Mouse (Mus musculus) myocyte (in vitro differentiated cells): ENCODE results near the gene Wnt10a. TPM values are rescaled to one million over a fixed set of nuclear protein-coding genes. Genes with fewer than 3 reads are reported as not detected.

Source experiments
- H3K27me3 ChIP-seq: one replicate; pipeline ENCODE4 v1.6.1; 2011; ENCODE audit not compliant: control insufficient read depth, insufficient read depth, insufficient read length
- H3K36me3 ChIP-seq: one replicate; pipeline ENCODE4 v1.6.1; 2011; ENCODE audit not compliant: control insufficient read depth, insufficient read depth
- H3K4me2 ChIP-seq: one replicate; pipeline ENCODE4 v1.6.1; 2011; ENCODE audit warnings: low read depth, control low read depth
- H3K4me3 ChIP-seq: one replicate; pipeline ENCODE4 v1.5.1; 2011; ENCODE audit warnings: mild to moderate bottlenecking, control low read depth, moderate library complexity
- H3K79me2 ChIP-seq: one replicate; pipeline ENCODE4 v1.6.1; 2011; ENCODE audit not compliant: control insufficient read depth, insufficient read depth
- H3ac ChIP-seq: one replicate; pipeline ENCODE4 v1.6.1; 2011; ENCODE audit not compliant: control insufficient read depth, insufficient read length
- CEBPB ChIP-seq: IDR thresholded peaks from 2 replicates; pipeline ENCODE4 v1.6.1; 2011; ENCODE audit warnings: mild to moderate bottlenecking, moderate library complexity; ENCODE audit not compliant: poor library complexity, insufficient read depth, severe bottlenecking
- E2F4 ChIP-seq: IDR thresholded peaks from one replicate; pipeline ENCODE4 v1.6.1; 2011; ENCODE audit warnings: mild to moderate bottlenecking, control low read depth, moderate library complexity; ENCODE audit not compliant: insufficient read depth
- MAX ChIP-seq: IDR thresholded peaks from one replicate; pipeline ENCODE4 v1.6.1; 2011; ENCODE audit warnings: low read depth, mild to moderate bottlenecking, control low read depth
- MYOD1 ChIP-seq, 3 experiments: IDR thresholded peaks; one replicate each; pipeline ENCODE4 v1.6.1; 2011; ENCODE audit warnings: control low read depth in 2 of 3, low read depth in 2 of 3, mild to moderate bottlenecking in 2 of 3, moderate library complexity in 1 of 3; ENCODE audit not compliant: insufficient read length in 2 of 3, control insufficient read depth in 1 of 3
- MYOG ChIP-seq, 3 experiments: IDR thresholded peaks; one replicate each; pipeline ENCODE4 v1.6.1; 2011; ENCODE audit warnings: control low read depth in 2 of 3, low read depth in 2 of 3, mild to moderate bottlenecking in 2 of 3; ENCODE audit not compliant: insufficient read length in 2 of 3, control insufficient read depth in 1 of 3, insufficient read depth in 1 of 3
- POLR2A ChIP-seq: IDR thresholded peaks from one replicate; pipeline ENCODE4 v1.6.1; 2011; ENCODE audit warnings: low read depth, mild to moderate bottlenecking, control low read depth, moderate library complexity; ENCODE audit not compliant: insufficient read length
- POLR2AphosphoS2 ChIP-seq: IDR thresholded peaks from one replicate; pipeline ENCODE4 v1.6.1; 2011; ENCODE audit warnings: low read depth, control low read depth; ENCODE audit not compliant: insufficient read length
- REST ChIP-seq: IDR thresholded peaks from one replicate; pipeline ENCODE4 v1.6.1; 2011; ENCODE audit warnings: mild to moderate bottlenecking, control low read depth, moderate library complexity; ENCODE audit not compliant: insufficient read depth, insufficient read length
- SRF ChIP-seq: IDR thresholded peaks from one replicate; pipeline ENCODE4 v1.6.1; 2011; ENCODE audit warnings: low read depth; ENCODE audit not compliant: control insufficient read depth, insufficient read length
- TCF12 ChIP-seq: IDR thresholded peaks from one replicate; pipeline ENCODE4 v1.6.1; 2011; ENCODE audit warnings: mild to moderate bottlenecking, control low read depth; ENCODE audit not compliant: poor library complexity, insufficient read depth, severe bottlenecking
- TCF3 ChIP-seq: IDR thresholded peaks from one replicate; pipeline ENCODE4 v1.6.1; 2011; ENCODE audit warnings: low read depth, control low read depth; ENCODE audit not compliant: insufficient read length
- USF1 ChIP-seq: IDR thresholded peaks from one replicate; pipeline ENCODE4 v1.6.1; 2011; ENCODE audit warnings: low read depth, mild to moderate bottlenecking, control low read depth, moderate library complexity
- polyA plus RNA-seq: library from polyadenylated mRNA; unstranded; fragments of >200 nt; fragmentation: generic; extraction: Trizol; gene quantifications from one replicate; pipeline ENCODE4 v1.2.1, GENCODE M21; 2012; ENCODE audit warnings: missing spikeins

The Wnt10a gene
- polyA plus RNA-seq, 1 experiment = 44.0 TPM

DNA sequence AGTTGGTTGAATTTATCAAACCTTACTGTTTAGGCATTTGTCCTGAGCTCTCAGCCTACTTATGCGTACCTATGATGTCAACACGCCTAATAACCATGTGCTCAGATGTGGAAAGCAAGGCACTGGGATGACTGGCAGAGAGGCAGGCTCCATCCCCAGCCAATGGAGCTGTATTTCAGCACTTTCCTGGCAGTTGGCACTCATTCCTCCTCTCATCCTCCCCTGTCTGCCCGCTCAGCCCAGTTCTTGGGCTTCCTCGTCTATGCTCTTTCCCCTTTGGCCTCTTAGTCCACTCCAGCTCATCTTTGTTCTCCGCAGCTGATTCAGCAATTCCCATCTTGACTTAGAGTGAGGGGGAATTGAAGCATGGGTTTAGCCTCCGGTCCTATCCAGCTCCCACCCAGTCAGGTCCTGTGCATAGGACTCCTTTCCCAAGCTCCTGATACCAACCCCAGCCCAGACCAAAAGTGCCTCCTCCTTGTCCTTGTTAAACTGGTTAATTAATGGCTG, 10.4 kb downstream of the Wnt10a start:
- H3K27me3 ChIP-seq = no peaks in the 10 kb centered on the region
- H3K36me3 ChIP-seq = no peaks in the 10 kb centered on the region
- no peak overlapping the region for H3K4me3 ChIP-seq
- TF ChIP-seq TCF12 (no peak), MYOG (IDR thresholded peaks at IDR 0.05; ENCODE audit: control insufficient read depth in 1 of 3, insufficient read depth in 1 of 3, insufficient read length in 2 of 3, low read depth in 2 of 3) (no peak), MYOD1 (IDR thresholded peaks at IDR 0.05; ENCODE audit: control insufficient read depth in 1 of 3, insufficient read length in 2 of 3, low read depth in 2 of 3) (no peak), E2F4 (no peak), USF1 (no peak)
- peak overlapping the region; percentile 24 for H3K4me2 ChIP-seq
- no peak overlapping the region for H3ac ChIP-seq
- no peaks in the 10 kb centered on the region for H3K79me2 ChIP-seq

DNA sequence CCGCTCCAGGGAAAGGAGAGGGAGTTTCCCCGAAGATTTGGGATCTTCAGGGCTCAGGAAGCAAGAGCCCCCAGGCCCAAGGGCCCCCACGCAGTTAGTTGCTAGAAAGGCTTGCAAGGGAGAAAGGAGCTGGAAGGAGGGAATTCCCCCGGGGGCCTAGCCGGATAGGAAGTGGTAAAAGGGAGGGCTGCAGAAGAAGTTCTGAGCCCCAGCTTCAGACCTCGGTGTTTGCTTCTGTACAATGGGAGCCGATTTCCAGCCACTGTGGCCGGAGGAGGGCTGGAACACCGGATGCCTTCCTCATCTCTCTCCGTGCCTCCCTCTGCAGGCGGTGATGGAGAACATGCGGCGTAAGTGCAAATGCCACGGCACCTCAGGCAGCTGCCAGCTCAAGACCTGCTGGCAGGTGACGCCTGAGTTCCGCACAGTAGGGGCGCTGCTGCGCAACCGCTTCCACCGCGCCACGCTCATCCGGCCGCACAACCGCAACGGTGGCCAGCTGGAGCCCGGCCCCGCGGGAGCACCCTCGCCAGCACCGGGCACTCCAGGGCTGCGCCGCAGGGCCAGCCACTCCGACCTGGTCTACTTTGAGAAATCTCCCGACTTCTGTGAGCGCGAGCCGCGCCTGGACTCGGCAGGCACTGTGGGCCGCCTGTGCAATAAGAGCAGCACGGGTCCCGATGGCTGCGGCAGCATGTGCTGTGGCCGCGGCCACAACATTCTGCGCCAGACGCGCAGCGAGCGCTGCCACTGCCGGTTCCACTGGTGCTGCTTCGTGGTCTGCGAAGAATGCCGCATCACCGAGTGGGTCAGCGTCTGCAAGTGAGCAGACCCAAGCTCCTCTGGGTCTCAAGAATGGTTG, 11.7 kb downstream of the Wnt10a start:
- H3ac ChIP-seq = no peak overlapping the region
- no peaks in the 10 kb centered on the region for H3K27me3 ChIP-seq
- H3K79me2 ChIP-seq = no peaks in the 10 kb centered on the region
- H3K36me3 ChIP-seq = no peaks in the 10 kb centered on the region
- no peak overlapping the region for H3K4me3 ChIP-seq
- TF ChIP-seq TCF3 = peak; percentile 51
- peak in 2 of 3 experiments; percentile 60 to 80 for TF ChIP-seq MYOD1 (IDR thresholded peaks at IDR 0.05; ENCODE audit: control insufficient read depth in 1 of 3, insufficient read length in 2 of 3, low read depth in 2 of 3)
- no peak for TF ChIP-seq POLR2A
- no peak for TF ChIP-seq MAX
- TF ChIP-seq SRF = no peak
- no peak for TF ChIP-seq E2F4
- TF ChIP-seq USF1 = no peak
- peak in 2 of 3 experiments; percentile 84 for TF ChIP-seq MYOG (IDR thresholded peaks at IDR 0.05; ENCODE audit: control insufficient read depth in 1 of 3, insufficient read depth in 1 of 3, insufficient read length in 2 of 3, low read depth in 2 of 3)
- no peak for TF ChIP-seq REST
- TF ChIP-seq POLR2AphosphoS2 = no peak
- TF ChIP-seq TCF12 = no peak
- no peak for TF ChIP-seq CEBPB
- peak overlapping the region; percentile 12 for H3K4me2 ChIP-seq

DNA sequence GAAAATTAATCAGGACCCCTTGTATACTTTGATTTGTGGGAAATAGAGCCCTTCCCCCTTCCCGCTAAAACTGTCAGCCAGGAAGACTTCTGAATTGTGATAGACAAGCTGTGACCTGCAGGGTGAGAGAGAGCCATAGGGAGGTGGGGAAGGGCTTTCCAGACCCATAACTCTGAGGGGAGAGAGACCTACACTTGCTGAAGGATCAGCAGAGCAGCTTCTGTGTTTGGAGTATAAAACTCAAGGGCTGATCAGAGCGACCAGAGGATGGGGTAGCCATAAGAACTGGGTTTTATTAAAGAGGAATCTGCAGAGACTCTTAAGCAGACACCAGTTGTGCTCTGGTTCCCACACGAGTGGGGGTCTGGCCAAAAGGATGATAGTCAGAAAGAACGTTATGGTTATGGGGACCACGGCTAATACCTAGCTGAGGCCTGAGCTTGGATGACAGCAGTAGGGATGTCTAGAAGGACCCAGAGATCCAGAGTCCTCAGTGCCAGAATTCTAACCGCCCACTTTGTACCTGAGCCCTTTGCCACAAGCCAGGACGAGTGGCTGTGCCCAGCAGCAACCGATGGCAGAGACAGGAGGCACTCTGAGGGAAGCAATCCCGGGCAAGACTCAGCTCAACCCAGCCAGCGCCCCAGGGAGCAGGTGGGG, 13.0 kb downstream of the Wnt10a start:
- no peak overlapping the region for H3K4me3 ChIP-seq
- H3K27me3 ChIP-seq = no peaks in the 10 kb centered on the region
- H3K36me3 ChIP-seq = no peaks in the 10 kb centered on the region
- TF ChIP-seq E2F4 (no peak), MYOG (IDR thresholded peaks at IDR 0.05; ENCODE audit: control insufficient read depth in 1 of 3, insufficient read depth in 1 of 3, insufficient read length in 2 of 3, low read depth in 2 of 3) (peak in 1 of 3 experiments; percentile 18), MAX (no peak), POLR2A (no peak), MYOD1 (IDR thresholded peaks at IDR 0.05; ENCODE audit: control insufficient read depth in 1 of 3, insufficient read length in 2 of 3, low read depth in 2 of 3) (peak in 1 of 3 experiments; percentile 55), USF1 (no peak), TCF12 (no peak), REST (no peak)
- no peak overlapping the region for H3K4me2 ChIP-seq
- H3K79me2 ChIP-seq = no peaks in the 10 kb centered on the region
- H3ac ChIP-seq = no peak overlapping the region

DNA sequence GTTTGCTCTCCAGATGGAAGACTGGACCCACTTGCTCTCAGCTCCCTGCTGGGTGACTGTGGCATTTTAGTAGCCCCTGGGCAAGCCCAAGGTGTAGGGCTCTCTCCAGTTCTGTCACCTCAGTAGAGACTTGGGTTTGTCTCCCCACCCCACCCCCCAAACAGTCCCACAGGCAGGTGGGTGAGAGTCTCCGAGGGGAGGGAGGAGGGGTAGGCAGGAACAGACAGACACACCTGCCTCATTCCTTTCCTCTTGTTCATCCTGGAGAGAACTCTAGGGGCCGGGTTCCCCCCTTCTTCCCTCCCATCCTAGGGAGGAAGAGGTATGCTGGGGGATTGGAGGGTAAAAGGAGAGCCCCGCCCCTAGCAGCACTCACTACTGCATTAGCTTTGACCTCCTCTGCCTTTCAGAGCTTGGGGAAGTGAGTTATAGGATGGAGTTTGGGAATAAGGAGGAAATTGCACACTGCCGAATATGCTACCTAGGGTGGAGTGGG, 14.1 kb downstream of the Wnt10a start:
- no peak overlapping the region for H3ac ChIP-seq
- peak in 1 of 3 experiments; percentile 12 for TF ChIP-seq MYOD1 (IDR thresholded peaks at IDR 0.05; ENCODE audit: control insufficient read depth in 1 of 3, insufficient read length in 2 of 3, low read depth in 2 of 3)
- TF ChIP-seq USF1 = no peak
- no peaks in the 10 kb centered on the region for H3K27me3 ChIP-seq
- H3K79me2 ChIP-seq = no peaks in the 10 kb centered on the region
- no peak overlapping the region for H3K4me2 ChIP-seq
- no peak overlapping the region for H3K4me3 ChIP-seq
- H3K36me3 ChIP-seq = no peaks in the 10 kb centered on the region

DNA sequence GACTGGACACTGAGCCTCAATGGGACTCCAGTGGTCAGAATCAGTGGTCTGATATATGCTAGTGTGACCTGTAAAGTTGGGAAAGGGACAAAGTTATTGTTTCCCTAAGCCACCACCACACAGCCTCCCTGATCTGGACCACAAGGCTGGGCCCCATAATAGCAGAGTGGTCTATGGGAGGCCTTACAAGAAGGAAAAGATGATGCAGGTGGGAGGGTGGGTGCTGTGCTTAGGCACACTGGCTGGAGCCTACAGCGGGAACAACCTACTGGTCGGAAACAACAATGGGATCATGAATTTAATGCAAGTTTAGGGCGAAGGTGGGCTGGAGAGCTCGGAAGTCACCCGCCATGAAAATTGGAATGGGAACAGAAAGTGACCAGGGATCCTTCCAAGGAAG, 14.5 kb downstream of the Wnt10a start:
- H3K4me2 ChIP-seq = peak overlapping the region; percentile 97

More for the DNA sequence above, 14.5 kb downstream of the Wnt10a start:
- Histone ChIP-seq H3K4me3 (no peak overlapping the region), H3K36me3 (no peaks in the 10 kb centered on the region), H3K27me3 (no peaks in the 10 kb centered on the region), H3ac (no peak overlapping the region), H3K79me2 (no peaks in the 10 kb centered on the region)
- TF ChIP-seq POLR2AphosphoS2 = no peak
- no peak for TF ChIP-seq TCF12
